Mouse (Mus musculus) A20 (cell line): ENCODE results near the gene Pfn2.
"Not testable (repeated sequence)": the region's sequence is repeated elsewhere in the genome, so short reads cannot be mapped to it uniquely, and the experiment has no call there.

Experiments used
- DNase-seq: peaks from one replicate; pipeline ENCODE4 v3.0.0-alpha.2; 2011; ENCODE audit warnings: low read depth, low spot score

Pfn2 gene

GRCm38 (mm10) chr3:57847760-57848185 lies at the start of gene Pfn2:
Gene Pfn2, minus strand, starts transcription at chr3:57848079.
- peak; percentile 88 for DNase-seq

DNA sequence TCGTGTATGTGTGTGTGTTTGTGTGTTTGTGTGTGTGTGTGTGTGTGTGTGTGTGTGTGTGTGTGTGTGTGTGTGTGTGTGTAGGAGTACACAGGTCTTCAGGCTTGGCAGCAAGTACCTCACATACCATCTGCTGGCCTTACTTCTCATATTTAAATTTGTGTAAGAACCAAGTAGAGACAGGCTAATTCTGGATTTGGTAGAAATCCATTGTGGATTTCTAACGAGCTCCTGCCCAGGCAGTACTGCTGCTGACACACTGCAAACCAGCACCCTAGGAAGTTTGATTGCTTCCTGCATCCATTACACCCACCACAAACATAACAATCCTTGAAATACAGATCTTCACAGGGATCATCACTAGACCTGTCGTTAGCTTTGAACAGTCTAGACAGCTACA lies 35.1 kb upstream of the Pfn2 start:
- DNase-seq = no peak

DNA sequence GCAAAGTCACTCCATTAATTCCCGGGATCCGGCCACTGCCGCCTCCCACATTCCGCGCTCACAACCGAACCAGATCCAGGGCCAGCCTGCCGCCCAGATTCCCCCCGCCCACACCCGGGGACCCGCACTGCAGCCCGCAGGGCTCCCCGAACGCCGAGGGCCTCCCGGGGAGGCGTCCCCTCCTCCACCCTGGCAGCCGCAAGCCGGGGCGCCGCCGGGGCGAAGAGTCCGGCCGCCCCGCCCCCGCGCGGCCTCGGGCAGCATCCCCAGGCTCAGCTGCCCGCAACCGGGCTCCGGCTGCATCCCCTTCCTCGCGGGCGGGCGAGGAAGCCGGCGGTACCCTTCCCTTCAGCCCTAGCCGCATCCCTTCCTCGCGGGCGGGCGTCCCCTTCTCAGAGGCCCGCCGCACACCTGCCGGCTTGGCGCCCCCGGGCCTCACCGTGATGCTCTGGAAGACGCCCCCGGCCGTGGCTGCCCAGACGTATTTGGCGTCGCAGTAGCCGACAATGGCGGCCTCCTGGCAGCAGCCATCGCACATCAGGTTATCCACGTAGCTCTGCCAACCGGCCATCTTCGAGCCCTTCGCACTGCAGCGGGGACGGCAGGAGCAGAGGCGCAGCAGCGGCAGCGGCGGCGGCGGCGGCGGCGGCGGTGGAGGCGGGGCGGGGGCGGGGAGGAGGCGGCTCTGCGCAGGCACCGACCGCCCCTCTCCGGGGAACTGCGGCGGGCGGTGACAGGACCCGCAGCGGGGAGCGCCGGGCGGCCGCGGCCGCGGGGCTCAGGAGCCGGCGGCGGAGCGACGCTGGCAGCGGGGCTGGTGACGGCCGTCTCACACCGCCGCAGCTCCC lies 743 bp downstream of the Pfn2 start:
- DNase-seq = peak; percentile 88

DNA sequence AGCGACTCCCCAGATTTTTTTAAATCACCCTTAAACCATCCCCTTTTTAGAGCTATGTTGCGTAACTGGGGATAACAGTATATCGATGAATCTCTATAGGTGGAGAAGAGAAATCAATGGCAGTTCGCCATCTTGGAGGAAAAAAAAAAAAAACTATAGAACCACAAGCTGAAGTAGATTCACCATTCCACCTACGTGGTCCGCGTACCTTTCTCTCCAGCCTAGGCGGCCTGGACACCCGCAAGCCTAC lies 1.3 kb downstream of the Pfn2 start:
- DNase-seq = peak; percentile 89

- peak; percentile 62 for DNase-seq
Measured at GRCm38 (mm10) chr3:57845786-57846661, 1.9 kb downstream of the Pfn2 start.

DNA sequence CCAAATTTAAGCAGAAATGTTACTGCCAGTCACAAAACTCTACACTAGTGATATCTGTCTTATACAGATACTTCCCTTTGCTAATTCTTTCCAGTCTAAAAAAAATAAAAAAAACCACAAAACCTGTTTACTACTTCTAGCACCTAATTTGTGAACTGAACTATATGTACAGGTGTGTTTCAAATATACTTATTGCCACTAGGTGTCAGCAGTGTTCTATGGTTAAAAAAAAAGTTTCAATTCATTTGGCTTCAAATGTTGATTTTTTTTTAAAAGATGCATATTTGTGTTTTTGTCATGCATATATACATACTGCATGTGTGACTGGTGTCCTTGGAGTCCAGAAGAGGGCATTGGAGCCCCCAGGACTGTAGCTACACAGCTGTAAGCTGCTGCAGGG lies 4.1 kb downstream of the Pfn2 start:
- peak; percentile 68 for DNase-seq

DNA sequence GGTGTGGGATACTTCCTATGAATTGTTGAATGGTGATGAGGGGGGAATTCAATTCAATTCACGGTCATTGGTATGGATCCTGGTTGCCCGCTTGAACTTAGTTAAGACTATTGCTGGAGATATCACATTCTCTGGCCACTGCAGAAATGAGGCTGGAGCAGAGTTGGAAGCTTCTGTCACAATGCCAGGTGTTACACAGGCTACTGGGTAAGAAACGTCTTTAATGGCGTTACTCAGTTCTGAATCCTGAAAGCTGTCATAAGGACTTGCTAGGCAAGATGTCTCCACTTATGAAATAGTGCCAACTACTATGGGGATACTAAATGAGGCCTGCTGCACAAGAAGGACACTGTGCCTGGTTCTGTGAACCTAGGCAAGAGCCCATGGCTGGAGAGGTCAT lies 11.0 kb downstream of the Pfn2 start:
- DNase-seq = no peak

GRCm38 (mm10) chr3:57833585-57833984 lies 14.3 kb downstream of the Pfn2 start:
- DNase-seq = no peak

DNA sequence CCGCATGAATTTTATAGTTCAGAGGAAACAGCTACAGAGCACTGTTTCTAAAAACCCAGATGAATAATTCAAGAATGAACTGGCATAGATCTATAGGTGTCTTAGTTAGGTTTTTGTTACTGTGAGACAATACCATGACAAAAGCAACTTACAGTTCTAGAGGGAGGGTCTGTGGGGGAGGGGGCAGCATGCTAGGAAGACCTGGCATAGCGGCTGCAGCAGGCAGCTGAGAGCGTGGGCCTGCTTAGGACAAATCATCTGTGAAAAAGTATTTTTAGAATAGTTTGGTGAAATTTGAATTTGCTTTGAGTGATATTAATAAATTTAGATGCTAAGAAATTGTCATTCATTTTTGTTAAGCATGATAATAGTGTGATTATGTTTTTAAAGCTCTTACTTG lies 22.0 kb downstream of the Pfn2 start:
- DNase-seq = no peak

- DNase-seq = peak; percentile 42
Measured at GRCm38 (mm10) chr3:57815447-57815846, 32.4 kb downstream of the Pfn2 start.

DNA sequence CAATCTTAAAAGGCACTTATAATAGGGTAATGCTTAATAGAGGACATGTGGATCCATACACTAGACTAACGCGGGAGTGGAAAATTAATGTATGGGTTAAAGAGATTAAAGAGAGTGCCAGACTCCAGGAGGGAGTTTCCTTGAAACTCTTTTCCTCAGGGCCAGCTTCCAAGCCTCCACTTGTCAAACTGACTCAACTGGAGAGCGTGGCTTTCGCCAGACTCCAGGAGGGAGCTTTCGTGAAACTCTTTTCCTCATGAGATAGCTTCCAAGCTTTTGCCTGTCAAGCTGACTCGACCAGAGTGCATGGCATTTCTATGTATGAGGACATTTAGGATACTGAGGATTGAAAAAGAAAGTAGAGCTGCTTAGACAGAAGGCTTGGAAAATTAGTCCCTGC lies 52.8 kb downstream of the Pfn2 start:
- DNase-seq = not testable (repeated sequence)
